Mouse (Mus musculus) liver (tissue): ENCODE results near the gene Olfr605.
"Not testable (repeated sequence)": the region's sequence is repeated elsewhere in the genome, so short reads cannot be mapped to it uniquely, and the experiment has no call there.

Source experiments
- DNase-seq: peaks from one replicate; pipeline ENCODE4 v3.0.0-alpha.2; 2020; ENCODE audit warnings: mixed read lengths

Gene Olfr605

GRCm38 (mm10) chr7:103445339-103445738 lies at the start of gene Olfr605:
Gene Olfr605, minus strand, starts transcription at chr7:103445439.
- no peak for DNase-seq

- not testable (repeated sequence) for DNase-seq
These were observed 31.9 kb upstream of the Olfr605 start for GRCm38 (mm10) chr7:103477106-103477505.

GRCm38 (mm10) chr7:103469577-103469976 lies 24.3 kb upstream of the Olfr605 start, which contains the start of gene Olfr608:
Gene Olfr608, plus strand, starts transcription at chr7:103469877.
- DNase-seq = no peak

- no peak for DNase-seq
These were observed 15.4 kb upstream of the Olfr605 start for GRCm38 (mm10) chr7:103460590-103460989.

GRCm38 (mm10) chr7:103448746-103449145 lies 3.5 kb upstream of the Olfr605 start, which contains the start of gene Olfr606:
Gene Olfr606, plus strand, starts transcription at chr7:103449046.
- no peak for DNase-seq

- not testable (repeated sequence) for DNase-seq
These were observed 30.5 kb downstream of the Olfr605 start, which contains the start of gene Usp17lc for GRCm38 (mm10) chr7:103414772-103415171. Gene Usp17lc, plus strand, starts transcription at chr7:103415072.

- DNase-seq = not testable (repeated sequence)
These were observed 38.7 kb downstream of the Olfr605 start for GRCm38 (mm10) chr7:103406521-103407055.

GRCm38 (mm10) chr7:103398981-103399380 lies 46.3 kb downstream of the Olfr605 start:
- DNase-seq = no peak

- DNase-seq = no peak
These were observed 47.5 kb downstream of the Olfr605 start for GRCm38 (mm10) chr7:103397758-103398157.
